Mouse (Mus musculus) MN1 (cell line): ENCODE data around the gene Atp2b1.

Experiments used
- DNase-seq: peaks from one replicate; pipeline ENCODE4 v3.0.0-alpha.2; 2016; ENCODE audit warnings: low spot score

The Atp2b1 gene

GRCm38 (mm10) chr10:98916011-98916780 lies 2.0 kb downstream of the Atp2b1 start:
- peak; percentile 57 for DNase-seq

GRCm38 (mm10) chr10:98916781-98917340 lies 2.7 kb downstream of the Atp2b1 start:
- DNase-seq, result no peak

GRCm38 (mm10) chr10:98925081-98925480 lies 10.9 kb downstream of the Atp2b1 start:
- no peak for DNase-seq

- no peak for DNase-seq
Observed at GRCm38 (mm10) chr10:98926991-98927390, 12.8 kb downstream of the Atp2b1 start.

GRCm38 (mm10) chr10:98929444-98929843 lies 15.2 kb downstream of the Atp2b1 start:
- DNase-seq, result no peak

- DNase-seq, result no peak
Observed at GRCm38 (mm10) chr10:98930143-98930542, 15.9 kb downstream of the Atp2b1 start.

- DNase-seq, result no peak
Observed at GRCm38 (mm10) chr10:98940137-98940536, 25.9 kb downstream of the Atp2b1 start.

- no peak for DNase-seq
Observed at GRCm38 (mm10) chr10:98940799-98941198, 26.6 kb downstream of the Atp2b1 start.

GRCm38 (mm10) chr10:98941991-98942390 lies 27.8 kb downstream of the Atp2b1 start:
- DNase-seq, result no peak

GRCm38 (mm10) chr10:98942999-98943398 lies 28.8 kb downstream of the Atp2b1 start:
- no peak for DNase-seq

- DNase-seq, result no peak
Observed at GRCm38 (mm10) chr10:98943894-98944293, 29.7 kb downstream of the Atp2b1 start.

GRCm38 (mm10) chr10:98946031-98946791 lies 32.0 kb downstream of the Atp2b1 start:
- no peak for DNase-seq

- no peak for DNase-seq
Observed at GRCm38 (mm10) chr10:98947206-98947605, 33.0 kb downstream of the Atp2b1 start.

GRCm38 (mm10) chr10:98948096-98948495 lies 33.9 kb downstream of the Atp2b1 start:
- no peak for DNase-seq

- no peak for DNase-seq
Observed at GRCm38 (mm10) chr10:98949750-98950149, 35.5 kb downstream of the Atp2b1 start.

- DNase-seq, result no peak
Observed at GRCm38 (mm10) chr10:98951286-98952270, 37.4 kb downstream of the Atp2b1 start.

- no peak for DNase-seq
Observed at GRCm38 (mm10) chr10:98954230-98954993, 40.2 kb downstream of the Atp2b1 start.

- no peak for DNase-seq
Observed at GRCm38 (mm10) chr10:98956124-98956523, 41.9 kb downstream of the Atp2b1 start.

- no peak for DNase-seq
Observed at GRCm38 (mm10) chr10:98958752-98959151, 44.5 kb downstream of the Atp2b1 start.

- no peak for DNase-seq
Observed at GRCm38 (mm10) chr10:98959385-98959784, 45.2 kb downstream of the Atp2b1 start.

- no peak for DNase-seq
Observed at GRCm38 (mm10) chr10:98960911-98961310, 46.7 kb downstream of the Atp2b1 start.
